Mouse (Mus musculus): ENCODE data around the gene Ifnk. TPM values are rescaled to one million over a fixed set of nuclear protein-coding genes. Genes with fewer than 3 reads are reported as not detected.

Gene Ifnk
- polyA plus RNA-seq, 2 experiments = not detected

- H3K9ac ChIP-seq (replicated peaks) = no peak overlapping the region
- DNase-seq (ENCODE audit: low read depth in 3 of 3, low spot score in 3 of 3) (no peak), ATAC-seq (ENCODE audit: insufficient read depth) (no peak)
- TF ChIP-seq EP300 (IDR thresholded peaks at IDR 0.05; ENCODE audit: low read depth) (no peak), CTCF (IDR thresholded peaks at IDR 0.05; ENCODE audit: low read depth) (no peak)
- no peak overlapping the region for H3K4me2 ChIP-seq (ENCODE audit: low read depth)
- H3K27me3 ChIP-seq (ENCODE audit: control insufficient read depth, insufficient read depth, low read length) = no peaks in the 10 kb centered on the region
- H3K36me3 ChIP-seq (replicated peaks; ENCODE audit: control insufficient read depth, insufficient read depth, low read depth) = no peaks in the 10 kb centered on the region
- H3K4me1 ChIP-seq (replicated peaks; ENCODE audit: control insufficient read depth in 2 of 2, insufficient read depth in 2 of 2, low read length in 1 of 2) = peaks cover 0 to 10% of the 10 kb centered on the region in 2 experiments; a peak in 2 of 4 replicates
- no peak overlapping the region for H3K27ac ChIP-seq
- H3K4me3 ChIP-seq (ENCODE audit: insufficient read depth in 1 of 2, low read depth in 2 of 2, low read length in 2 of 2) = no peak overlapping the region
- H3K9me3 ChIP-seq (ENCODE audit: control insufficient read depth, low read length) = no peaks in the 10 kb centered on the region
- 55% methylated on average over 6 of the region's 6 CpGs for WGBS (ENCODE audit: insufficient replicate concordance)
These were observed 24.1 kb upstream of the Ifnk start for GRCm38 (mm10) chr4:35127759-35128158.

GRCm38 (mm10) chr4:35130411-35130948 lies 21.4 kb upstream of the Ifnk start:
- H3K36me3 ChIP-seq (replicated peaks; ENCODE audit: control insufficient read depth, insufficient read depth, low read depth) = no peaks in the 10 kb centered on the region
- DNase-seq (ENCODE audit: low read depth in 3 of 3, low spot score in 3 of 3) (peak in 1 of 3 experiments; percentile 20), ATAC-seq (ENCODE audit: insufficient read depth) (no peak)
- no peak overlapping the region for H3K4me3 ChIP-seq (ENCODE audit: insufficient read depth in 1 of 2, low read depth in 2 of 2, low read length in 2 of 2)
- H3K4me1 ChIP-seq (replicated peaks; ENCODE audit: control insufficient read depth in 2 of 2, insufficient read depth in 2 of 2, low read length in 1 of 2) = peaks cover 0 to 10% of the 10 kb centered on the region in 2 experiments; a peak in 2 of 4 replicates
- WGBS (ENCODE audit: insufficient replicate concordance) = 22% methylated on average over 6 of the region's 6 CpGs
- no peak overlapping the region for H3K4me2 ChIP-seq (ENCODE audit: low read depth)
- no peak overlapping the region for H3K27ac ChIP-seq
- no peak overlapping the region for H3K9ac ChIP-seq (replicated peaks)
- H3K27me3 ChIP-seq (ENCODE audit: control insufficient read depth, insufficient read depth, low read length) = no peaks in the 10 kb centered on the region
- TF ChIP-seq EP300 (IDR thresholded peaks at IDR 0.05; ENCODE audit: low read depth) = no peak
- TF ChIP-seq CTCF (IDR thresholded peaks at IDR 0.05; ENCODE audit: low read depth) = no peak
- H3K9me3 ChIP-seq (ENCODE audit: control insufficient read depth, low read length) = no peaks in the 10 kb centered on the region

GRCm38 (mm10) chr4:35131592-35131991 lies 20.3 kb upstream of the Ifnk start:
- DNase-seq (ENCODE audit: low read depth in 3 of 3, low spot score in 3 of 3) (no peak), ATAC-seq (ENCODE audit: insufficient read depth) (no peak)
- Histone ChIP-seq H3K36me3 (replicated peaks; ENCODE audit: control insufficient read depth, insufficient read depth, low read depth) (no peaks in the 10 kb centered on the region), H3K4me2 (ENCODE audit: low read depth) (no peak overlapping the region), H3K27me3 (ENCODE audit: control insufficient read depth, insufficient read depth, low read length) (no peaks in the 10 kb centered on the region), H3K9me3 (ENCODE audit: control insufficient read depth, low read length) (no peaks in the 10 kb centered on the region), H3K4me1 (replicated peaks; ENCODE audit: control insufficient read depth in 2 of 2, insufficient read depth in 2 of 2, low read length in 1 of 2) (peaks cover 0 to 12% of the 10 kb centered on the region in 2 experiments; a peak in 2 of 4 replicates), H3K9ac (replicated peaks) (no peak overlapping the region), H3K27ac (no peak overlapping the region), H3K4me3 (ENCODE audit: insufficient read depth in 1 of 2, low read depth in 2 of 2, low read length in 2 of 2) (no peak overlapping the region)
- WGBS (ENCODE audit: insufficient replicate concordance) = 71% methylated on average over 4 of the region's 4 CpGs
- TF ChIP-seq CTCF (IDR thresholded peaks at IDR 0.05; ENCODE audit: low read depth) (no peak), EP300 (IDR thresholded peaks at IDR 0.05; ENCODE audit: low read depth) (no peak)

DNA sequence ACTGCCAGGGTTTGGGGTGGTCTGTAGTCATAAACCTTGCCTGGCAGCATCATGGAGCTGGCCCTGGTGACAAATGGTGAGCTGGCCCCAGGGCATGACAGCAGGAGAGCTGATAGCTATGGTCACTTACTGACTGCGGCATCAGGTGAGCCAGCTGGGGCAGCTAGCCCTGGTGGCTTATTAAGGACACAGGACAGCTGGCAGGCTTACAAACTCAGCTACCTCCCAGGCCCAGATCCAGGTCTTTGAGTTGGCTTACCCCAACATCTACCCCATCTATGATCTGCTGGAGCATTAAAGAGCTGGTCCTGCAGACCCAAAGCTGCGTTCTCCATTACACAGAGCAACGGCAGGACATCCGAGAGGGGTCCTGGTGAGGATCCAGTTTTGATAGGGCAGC lies 18.4 kb upstream of the Ifnk start:
- DNase-seq (ENCODE audit: low read depth in 3 of 3, low spot score in 3 of 3) = no peak
- Histone ChIP-seq H3K36me3 (replicated peaks; ENCODE audit: control insufficient read depth, insufficient read depth, low read depth) (no peaks in the 10 kb centered on the region), H3K4me2 (ENCODE audit: low read depth) (no peak overlapping the region), H3K9me3 (ENCODE audit: control insufficient read depth, low read length) (no peaks in the 10 kb centered on the region), H3K27me3 (ENCODE audit: control insufficient read depth, insufficient read depth, low read length) (no peaks in the 10 kb centered on the region), H3K4me1 (replicated peaks; ENCODE audit: control insufficient read depth in 2 of 2, insufficient read depth in 2 of 2, low read length in 1 of 2) (peaks cover 0 to 18% of the 10 kb centered on the region in 2 experiments; a peak in 3 of 4 replicates), H3K27ac (no peak overlapping the region), H3K4me3 (ENCODE audit: insufficient read depth in 1 of 2, low read depth in 2 of 2, low read length in 2 of 2) (no peak overlapping the region), H3K9ac (replicated peaks) (no peak overlapping the region)
- WGBS (ENCODE audit: insufficient replicate concordance) = 79% methylated on average over 4 of the region's 4 CpGs
- TF ChIP-seq EP300 (IDR thresholded peaks at IDR 0.05; ENCODE audit: low read depth) = no peak
- no peak for TF ChIP-seq CTCF (IDR thresholded peaks at IDR 0.05; ENCODE audit: low read depth)
- ATAC-seq (ENCODE audit: insufficient read depth) = no peak

GRCm38 (mm10) chr4:35134846-35135611 lies 16.8 kb upstream of the Ifnk start:
- peaks cover 0 to 18% of the 10 kb centered on the region in 2 experiments; a peak in 3 of 4 replicates for H3K4me1 ChIP-seq (replicated peaks; ENCODE audit: control insufficient read depth in 2 of 2, insufficient read depth in 2 of 2, low read length in 1 of 2)
- ATAC-seq (ENCODE audit: insufficient read depth) (no peak), DNase-seq (ENCODE audit: low read depth in 3 of 3, low spot score in 3 of 3) (no peak)
- H3K4me3 ChIP-seq (ENCODE audit: insufficient read depth in 1 of 2, low read depth in 2 of 2, low read length in 2 of 2) = no peak overlapping the region
- no peaks in the 10 kb centered on the region for H3K27me3 ChIP-seq (ENCODE audit: control insufficient read depth, insufficient read depth, low read length)
- TF ChIP-seq CTCF (IDR thresholded peaks at IDR 0.05; ENCODE audit: low read depth) = no peak
- 68% methylated on average over 15 of the region's 15 CpGs for WGBS (ENCODE audit: insufficient replicate concordance)
- H3K27ac ChIP-seq = no peak overlapping the region
- no peaks in the 10 kb centered on the region for H3K36me3 ChIP-seq (replicated peaks; ENCODE audit: control insufficient read depth, insufficient read depth, low read depth)
- no peaks in the 10 kb centered on the region for H3K9me3 ChIP-seq (ENCODE audit: control insufficient read depth, low read length)
- H3K4me2 ChIP-seq (ENCODE audit: low read depth) = no peak overlapping the region
- H3K9ac ChIP-seq (replicated peaks) = no peak overlapping the region
